Mouse (Mus musculus) hematopoietic stem cell, adult 5-6 weeks (primary cell): Measurements from ENCODE around the gene Slc47a2. TPM values are rescaled to one million over a fixed set of nuclear protein-coding genes. Genes with fewer than 3 reads are reported as not detected.

Experiments used
- ATAC-seq, 2 experiments: fragments of 125-278 bp in 1 of 2; replicated peaks in 1 of 2; 2 replicates each; pipeline ENCODE4 v1.8.0; 2016 to 2017; ENCODE audit warnings: inconsistent platforms in 2 of 2, mild to moderate bottlenecking in 2 of 2, moderate number of reproducible peaks in 2 of 2, low read depth in 1 of 2, moderate TSS enrichment in 1 of 2; ENCODE audit not compliant: low FRiP score in 2 of 2, poor library complexity in 2 of 2, severe bottlenecking in 2 of 2, insufficient read depth in 1 of 2, low TSS enrichment in 1 of 2
- total RNA-seq: library from RNA; stranded (forward); fragments of 172-1452, 232-1000 nt; gene quantifications from 2 replicates; pipeline ENCODE4 v1.2.3, GENCODE M21; 2017

Slc47a2 gene
- total RNA-seq, 1 experiment from 2014 or later, result not detected

GRCm38 (mm10) chr11:61300716-61301392 lies 41.8 kb downstream of the Slc47a2 start:
- ATAC-seq, result no peak

- no peak for ATAC-seq
Observed at GRCm38 (mm10) chr11:61300205-61300604, 42.5 kb downstream of the Slc47a2 start.

- ATAC-seq, result no peak
Observed at GRCm38 (mm10) chr11:61297901-61298300, 44.8 kb downstream of the Slc47a2 start.

GRCm38 (mm10) chr11:61297326-61297725 lies 45.3 kb downstream of the Slc47a2 start:
- no peak for ATAC-seq

GRCm38 (mm10) chr11:61296556-61296955 lies 46.1 kb downstream of the Slc47a2 start:
- no peak for ATAC-seq

GRCm38 (mm10) chr11:61295556-61295955 lies 47.1 kb downstream of the Slc47a2 start:
- ATAC-seq, result no peak

- ATAC-seq, result no peak
Observed at GRCm38 (mm10) chr11:61294431-61294830, 48.2 kb downstream of the Slc47a2 start.

- no peak for ATAC-seq
Observed at GRCm38 (mm10) chr11:61293251-61293650, 49.4 kb downstream of the Slc47a2 start.

- ATAC-seq, result no peak
Observed at GRCm38 (mm10) chr11:61284323-61284722, 58.3 kb downstream of the Slc47a2 start.

- no peak for ATAC-seq
Observed at GRCm38 (mm10) chr11:61283414-61284049, 59.1 kb downstream of the Slc47a2 start.

GRCm38 (mm10) chr11:61278445-61279077 lies 64.1 kb downstream of the Slc47a2 start:
- ATAC-seq, result no peak

GRCm38 (mm10) chr11:61277937-61278336 lies 64.7 kb downstream of the Slc47a2 start:
- ATAC-seq, result no peak

- ATAC-seq, result no peak
Observed at GRCm38 (mm10) chr11:61276482-61276881, 66.2 kb downstream of the Slc47a2 start.

GRCm38 (mm10) chr11:61275106-61275505 lies 67.6 kb downstream of the Slc47a2 start:
- ATAC-seq, result no peak

- ATAC-seq, result no peak
Observed at GRCm38 (mm10) chr11:61274421-61274820, 68.2 kb downstream of the Slc47a2 start.

GRCm38 (mm10) chr11:61273928-61274327 lies 68.7 kb downstream of the Slc47a2 start:
- no peak for ATAC-seq

GRCm38 (mm10) chr11:61271612-61272011 lies 71.0 kb downstream of the Slc47a2 start:
- ATAC-seq, result no peak

GRCm38 (mm10) chr11:61270406-61270805 lies 72.3 kb downstream of the Slc47a2 start:
- no peak for ATAC-seq
